Mouse (Mus musculus): ENCODE data around the gene Ebf1.

GRCm38 (mm10) chr11:45055744-45056610, 438.9 kb downstream of the Ebf1 start:
- no peak for TF ChIP-seq POLR2A (IDR thresholded peaks at IDR 0.05; ENCODE audit: borderline replicate concordance, control insufficient read depth, low read depth, low read length)
- no peak for TF ChIP-seq CTCF (IDR thresholded peaks at IDR 0.05; ENCODE audit: control insufficient read depth, insufficient read depth, low read length)

Data from bone marrow, adult 2 months (tissue).